Mouse (Mus musculus): ENCODE measurements around the gene Gm20388. TPM values are rescaled to one million over a fixed set of nuclear protein-coding genes. Genes with fewer than 3 reads are reported as not detected.

The Gm20388 gene
- polyA plus RNA-seq, 1 experiment from 2014 or later: 5.3 TPM

GRCm38 (mm10) chr8:121730170-121730569 lies 1819.5 kb downstream of the Gm20388 start:
- DNase-seq (ENCODE audit: low spot score): no peak
- no peak overlapping the region for H3K9ac ChIP-seq (ENCODE audit: low read depth, low read length)
- WGBS: under 1% methylated on average over 56 of the region's 60 CpGs
- ATAC-seq (replicated peaks; ENCODE audit: low FRiP score): no peak
- H3K27ac ChIP-seq (ENCODE audit: low read depth, low read length): no peak overlapping the region
- peak overlapping the region; percentile 54 for H3K4me3 ChIP-seq (ENCODE audit: low read depth, low read length)
- peaks cover 3% of the 10 kb centered on the region; the same call in 1 of the 2 replicates for H3K4me1 ChIP-seq (replicated peaks; ENCODE audit: control insufficient read depth, insufficient read depth, low read length)
- H3K36me3 ChIP-seq (ENCODE audit: control insufficient read depth, insufficient read depth, low read length): no peaks in the 10 kb centered on the region
- H3K27me3 ChIP-seq (replicated peaks; ENCODE audit: control insufficient read depth, insufficient read depth, low read length): peaks cover 59% of the 10 kb centered on the region
- peak overlapping the region; percentile 61 for H3K4me2 ChIP-seq
- no peaks in the 10 kb centered on the region for H3K9me3 ChIP-seq (ENCODE audit: control insufficient read depth, low read length)

- Histone ChIP-seq H3K27ac (ENCODE audit: low read depth, low read length) (no peak overlapping the region), H3K27me3 (replicated peaks; ENCODE audit: control insufficient read depth, insufficient read depth, low read length) (peaks cover 59% of the 10 kb centered on the region), H3K4me2 (peak overlapping the region; percentile 61), H3K36me3 (ENCODE audit: control insufficient read depth, insufficient read depth, low read length) (no peaks in the 10 kb centered on the region), H3K9ac (ENCODE audit: low read depth, low read length) (no peak overlapping the region), H3K9me3 (ENCODE audit: control insufficient read depth, low read length) (no peaks in the 10 kb centered on the region), H3K4me3 (ENCODE audit: low read depth, low read length) (peak overlapping the region; percentile 54), H3K4me1 (replicated peaks; ENCODE audit: control insufficient read depth, insufficient read depth, low read length) (peaks cover 3% of the 10 kb centered on the region; the same call in 1 of the 2 replicates)
- ATAC-seq (replicated peaks; ENCODE audit: low FRiP score): no peak
- DNase-seq (ENCODE audit: low spot score): no peak
- 2% methylated on average over 37 of the region's 37 CpGs for WGBS
These were observed 1820.0 kb downstream of the Gm20388 start for GRCm38 (mm10) chr8:121730646-121731045.

- H3K9ac ChIP-seq (ENCODE audit: low read depth, low read length): no peak overlapping the region
- H3K36me3 ChIP-seq (ENCODE audit: control insufficient read depth, insufficient read depth, low read length): no peaks in the 10 kb centered on the region
- WGBS: 7% methylated on average over 9 of the region's 11 CpGs
- no peak overlapping the region for H3K4me3 ChIP-seq (ENCODE audit: low read depth, low read length)
- peaks cover 3% of the 10 kb centered on the region; the same call in 1 of the 2 replicates for H3K4me1 ChIP-seq (replicated peaks; ENCODE audit: control insufficient read depth, insufficient read depth, low read length)
- no peaks in the 10 kb centered on the region for H3K9me3 ChIP-seq (ENCODE audit: control insufficient read depth, low read length)
- peak overlapping the region; percentile 61 for H3K4me2 ChIP-seq
- no peak for ATAC-seq (replicated peaks; ENCODE audit: low FRiP score)
- no peak overlapping the region for H3K27ac ChIP-seq (ENCODE audit: low read depth, low read length)
- no peak for DNase-seq (ENCODE audit: low spot score)
- peaks cover 59% of the 10 kb centered on the region for H3K27me3 ChIP-seq (replicated peaks; ENCODE audit: control insufficient read depth, insufficient read depth, low read length)
These were observed 1820.4 kb downstream of the Gm20388 start for GRCm38 (mm10) chr8:121731060-121731459.

- Histone ChIP-seq H3K9me3 (ENCODE audit: control insufficient read depth, low read length) (no peaks in the 10 kb centered on the region), H3K4me2 (no peak overlapping the region), H3K36me3 (ENCODE audit: control insufficient read depth, insufficient read depth, low read length) (no peaks in the 10 kb centered on the region), H3K4me1 (replicated peaks; ENCODE audit: control insufficient read depth, insufficient read depth, low read length) (peaks cover 3% of the 10 kb centered on the region; the same call in 1 of the 2 replicates), H3K9ac (ENCODE audit: low read depth, low read length) (no peak overlapping the region), H3K27ac (ENCODE audit: low read depth, low read length) (no peak overlapping the region), H3K4me3 (ENCODE audit: low read depth, low read length) (no peak overlapping the region), H3K27me3 (replicated peaks; ENCODE audit: control insufficient read depth, insufficient read depth, low read length) (peaks cover 59% of the 10 kb centered on the region)
- no peak for ATAC-seq (replicated peaks; ENCODE audit: low FRiP score)
- WGBS: 14% methylated on average over 26 of the region's 26 CpGs
- no peak for DNase-seq (ENCODE audit: low spot score)
These were observed 1821.1 kb downstream of the Gm20388 start for GRCm38 (mm10) chr8:121731471-121732333.

GRCm38 (mm10) chr8:121732334-121732665 lies 1821.7 kb downstream of the Gm20388 start:
- H3K36me3 ChIP-seq (ENCODE audit: control insufficient read depth, insufficient read depth, low read length): no peaks in the 10 kb centered on the region
- ATAC-seq (replicated peaks; ENCODE audit: low FRiP score) (no peak), DNase-seq (ENCODE audit: low spot score) (no peak)
- H3K9ac ChIP-seq (ENCODE audit: low read depth, low read length): no peak overlapping the region
- H3K27me3 ChIP-seq (replicated peaks; ENCODE audit: control insufficient read depth, insufficient read depth, low read length): peaks cover 59% of the 10 kb centered on the region
- H3K27ac ChIP-seq (ENCODE audit: low read depth, low read length): no peak overlapping the region
- 52% methylated on average over 4 of the region's 4 CpGs for WGBS
- no peak overlapping the region for H3K4me2 ChIP-seq
- peaks cover 3% of the 10 kb centered on the region; the same call in 1 of the 2 replicates for H3K4me1 ChIP-seq (replicated peaks; ENCODE audit: control insufficient read depth, insufficient read depth, low read length)
- no peaks in the 10 kb centered on the region for H3K9me3 ChIP-seq (ENCODE audit: control insufficient read depth, low read length)
- no peak overlapping the region for H3K4me3 ChIP-seq (ENCODE audit: low read depth, low read length)

GRCm38 (mm10) chr8:121734262-121734661 lies 1823.6 kb downstream of the Gm20388 start:
- Histone ChIP-seq H3K27ac (ENCODE audit: low read depth, low read length) (no peak overlapping the region), H3K4me2 (no peak overlapping the region), H3K9me3 (ENCODE audit: control insufficient read depth, low read length) (no peaks in the 10 kb centered on the region), H3K9ac (ENCODE audit: low read depth, low read length) (no peak overlapping the region), H3K4me1 (replicated peaks; ENCODE audit: control insufficient read depth, insufficient read depth, low read length) (peaks cover 3% of the 10 kb centered on the region; the same call in 1 of the 2 replicates), H3K4me3 (ENCODE audit: low read depth, low read length) (no peak overlapping the region), H3K36me3 (ENCODE audit: control insufficient read depth, insufficient read depth, low read length) (no peaks in the 10 kb centered on the region), H3K27me3 (replicated peaks; ENCODE audit: control insufficient read depth, insufficient read depth, low read length) (peaks cover 42% of the 10 kb centered on the region)
- 84% methylated on average over 16 of the region's 16 CpGs for WGBS
- DNase-seq (ENCODE audit: low spot score): no peak
- ATAC-seq (replicated peaks; ENCODE audit: low FRiP score): no peak

- 12% methylated on average over 7 of the region's 7 CpGs for WGBS
- no peak overlapping the region for H3K4me3 ChIP-seq (ENCODE audit: low read depth, low read length)
These were observed 1825.6 kb downstream of the Gm20388 start for GRCm38 (mm10) chr8:121736236-121736635.

GRCm38 (mm10) chr8:121740721-121741120 lies 1830.1 kb downstream of the Gm20388 start:
- no peak for DNase-seq (ENCODE audit: low spot score)
- Histone ChIP-seq H3K27ac (ENCODE audit: low read depth, low read length) (no peak overlapping the region), H3K9me3 (ENCODE audit: control insufficient read depth, low read length) (no peaks in the 10 kb centered on the region), H3K4me1 (replicated peaks; ENCODE audit: control insufficient read depth, insufficient read depth, low read length) (no peaks in the 10 kb centered on the region), H3K27me3 (replicated peaks; ENCODE audit: control insufficient read depth, insufficient read depth, low read length) (no peaks in the 10 kb centered on the region), H3K9ac (ENCODE audit: low read depth, low read length) (no peak overlapping the region), H3K4me3 (ENCODE audit: low read depth, low read length) (no peak overlapping the region), H3K36me3 (ENCODE audit: control insufficient read depth, insufficient read depth, low read length) (no peaks in the 10 kb centered on the region), H3K4me2 (no peak overlapping the region)
- ATAC-seq (replicated peaks; ENCODE audit: low FRiP score): no peak
- WGBS: 85% methylated on average over 10 of the region's 10 CpGs

More at GRCm38 (mm10) chr8:121736236-121736635, 1825.6 kb downstream of the Gm20388 start:
- Histone ChIP-seq H3K4me1 (replicated peaks; ENCODE audit: control insufficient read depth, insufficient read depth, low read length) (no peaks in the 10 kb centered on the region), H3K36me3 (ENCODE audit: control insufficient read depth, insufficient read depth, low read length) (no peaks in the 10 kb centered on the region), H3K27ac (ENCODE audit: low read depth, low read length) (no peak overlapping the region), H3K9ac (ENCODE audit: low read depth, low read length) (no peak overlapping the region), H3K4me2 (no peak overlapping the region), H3K27me3 (replicated peaks; ENCODE audit: control insufficient read depth, insufficient read depth, low read length) (peaks cover 23% of the 10 kb centered on the region), H3K9me3 (ENCODE audit: control insufficient read depth, low read length) (no peaks in the 10 kb centered on the region)
- ATAC-seq (replicated peaks; ENCODE audit: low FRiP score) (no peak), DNase-seq (ENCODE audit: low spot score) (no peak)

GRCm38 (mm10) chr8:121749501-121749900 lies 1838.9 kb downstream of the Gm20388 start:
- WGBS: 69% methylated on average over 9 of the region's 9 CpGs
- Histone ChIP-seq H3K9me3 (ENCODE audit: control insufficient read depth, low read length) (0 out of 2 replicates have a peak, but pooled peaks cover 2% of the 10 kb centered on the region), H3K36me3 (ENCODE audit: control insufficient read depth, insufficient read depth, low read length) (no peaks in the 10 kb centered on the region), H3K4me3 (ENCODE audit: low read depth, low read length) (no peak overlapping the region), H3K27ac (ENCODE audit: low read depth, low read length) (no peak overlapping the region), H3K27me3 (replicated peaks; ENCODE audit: control insufficient read depth, insufficient read depth, low read length) (peaks cover 23% of the 10 kb centered on the region), H3K4me2 (no peak overlapping the region), H3K4me1 (replicated peaks; ENCODE audit: control insufficient read depth, insufficient read depth, low read length) (no peaks in the 10 kb centered on the region), H3K9ac (ENCODE audit: low read depth, low read length) (no peak overlapping the region)
- no peak for ATAC-seq (replicated peaks; ENCODE audit: low FRiP score)
- DNase-seq (ENCODE audit: low spot score): no peak
